Mouse (Mus musculus): ENCODE measurements at regions not wholly inside any gene's neighbourhood (a gene's known extent, or its start where the extent isn't known, plus 50 kb on each side); places are given as distances from the start of the nearest gene placed in this dataset.

DNA sequence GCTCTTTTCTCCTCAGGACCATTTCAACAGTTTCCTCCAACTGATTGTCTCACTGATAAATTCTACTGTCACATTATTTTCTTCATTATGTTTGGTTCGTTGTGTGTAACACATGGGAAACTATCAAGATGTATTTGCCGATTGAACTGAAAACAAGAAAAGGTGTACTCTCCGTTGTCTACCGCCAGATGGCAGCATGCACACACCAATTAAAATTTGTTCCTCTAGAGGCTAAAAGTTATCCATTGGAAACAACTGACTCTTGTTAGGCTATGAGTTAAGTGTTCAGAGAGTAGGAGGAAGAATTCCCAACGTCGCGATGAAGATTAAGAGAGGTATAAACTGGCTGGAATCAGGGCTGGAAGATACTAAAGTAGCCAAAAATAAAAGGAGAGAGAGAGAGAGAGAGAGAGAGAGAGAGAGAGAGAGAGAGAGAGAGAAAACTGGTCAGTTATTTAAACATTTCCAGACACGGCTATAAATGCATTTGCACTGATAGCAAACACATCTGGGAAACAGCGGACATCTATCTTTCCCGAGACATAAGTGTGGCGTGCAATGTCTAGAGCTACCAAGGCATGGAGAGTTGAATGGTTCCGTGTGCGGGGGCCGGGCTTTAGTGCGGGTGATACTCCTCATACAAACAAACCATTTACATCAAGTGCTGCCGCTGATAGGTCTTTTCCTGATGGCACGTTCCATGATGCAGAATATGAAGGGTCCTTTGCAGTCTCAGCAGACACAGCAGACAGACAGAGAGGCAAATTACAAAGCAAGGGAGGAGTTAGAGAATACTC is 470.3 kb downstream of the Kcnj2 start:
- TF ChIP-seq POLR2A (IDR thresholded peaks at IDR 0.05; ENCODE audit: extremely low read depth, insufficient read depth, low read length), result no peak
- peak; percentile 55 for TF ChIP-seq CTCF (IDR thresholded peaks at IDR 0.05; ENCODE audit: low read depth, low read length)
